Mouse (Mus musculus) hindbrain, postnatal 0 days (tissue): ENCODE results near the gene Ier5. TPM values are rescaled to one million over a fixed set of nuclear protein-coding genes. Genes with fewer than 3 reads are reported as not detected.

Experiments
- ATAC-seq: fragments of 200-750 bp; cut with Nextera tagmentation; 2 replicates; pipeline ENCODE4 v1.8.0; 2017; ENCODE audit warnings: mild to moderate bottlenecking, moderate TSS enrichment, moderate library complexity
- DNase-seq: peaks from one replicate; pipeline ENCODE4 v3.0.0-alpha.2; 2015; ENCODE audit warnings: low spot score
- H3K27ac ChIP-seq: fragments of 300-500 bp; sonication (generic); 2 replicates; pipeline ENCODE4 v1.5.1; 2014; ENCODE audit warnings: mild to moderate bottlenecking
- H3K27me3 ChIP-seq: fragments of 300-500 bp; sonication (generic); 2 replicates; pipeline ENCODE4 v1.6.1; 2014; ENCODE audit warnings: low read length, mixed read lengths; ENCODE audit not compliant: insufficient read depth
- H3K36me3 ChIP-seq: fragments of 300-500 bp; sonication (generic); 2 replicates; pipeline ENCODE4 v1.6.1; 2014; ENCODE audit warnings: low read length, mixed read lengths; ENCODE audit not compliant: insufficient read depth
- H3K4me1 ChIP-seq: fragments of 300-500 bp; sonication (generic); 2 replicates; pipeline ENCODE4 v1.6.1; 2014; ENCODE audit warnings: antibody characterized with exemption, low read length, mixed read lengths; ENCODE audit not compliant: insufficient read depth
- H3K4me2 ChIP-seq: fragments of 300-500 bp; sonication (generic); 2 replicates; pipeline ENCODE4 v1.6.1; 2014; ENCODE audit warnings: low read depth, mild to moderate bottlenecking, low read length, moderate library complexity, mixed read lengths
- H3K4me3 ChIP-seq: fragments of 300-500 bp; sonication (generic); 2 replicates; pipeline ENCODE4 v1.5.1; 2014; ENCODE audit warnings: low read length
- H3K9ac ChIP-seq: fragments of 300-500 bp; sonication (generic); replicated peaks from 2 replicates; pipeline ENCODE4 v1.6.1; 2014; ENCODE audit warnings: mild to moderate bottlenecking, low read length, moderate library complexity, mixed read lengths
- H3K9me3 ChIP-seq: fragments of 300-500 bp; sonication (generic); 2 replicates; pipeline ENCODE4 v1.6.1; 2016; ENCODE audit warnings: low read length, mixed read lengths
- CTCF ChIP-seq: IDR thresholded peaks from 2 replicates; pipeline ENCODE4 v1.5.1; 2016; ENCODE audit warnings: antibody characterized with exemption, control low read depth, low read depth
- WGBS: fragments of 180-500 bp; shearing (Covaris S2); extraction: QIAGEN DNeasy Blood & Tissue Kit; methylation state at CpG from one replicate; pipeline ENCODE4 v1.1.7; 2014; 5-methylcytosine and 5-hydroxymethylcytosine counted together
- polyA plus RNA-seq: library from polyadenylated mRNA; unstranded; fragments of >200 nt; fragmentation: Nextera tagmentation; extraction: Ambion mirVana; gene quantifications from 2 replicates; pipeline ENCODE4 v1.2.1, GENCODE M21; 2015
- total RNA-seq: library from RNA; depleted of rRNA; stranded (reverse); fragments of >200 nt; gene quantifications from 2 replicates; pipeline ENCODE4 v1.2.3, GENCODE M21; 2014

Ier5 gene
- total and polyA plus RNA-seq, 2 experiments from 2014 or later, result 5.2 to 51.4 TPM

DNA sequence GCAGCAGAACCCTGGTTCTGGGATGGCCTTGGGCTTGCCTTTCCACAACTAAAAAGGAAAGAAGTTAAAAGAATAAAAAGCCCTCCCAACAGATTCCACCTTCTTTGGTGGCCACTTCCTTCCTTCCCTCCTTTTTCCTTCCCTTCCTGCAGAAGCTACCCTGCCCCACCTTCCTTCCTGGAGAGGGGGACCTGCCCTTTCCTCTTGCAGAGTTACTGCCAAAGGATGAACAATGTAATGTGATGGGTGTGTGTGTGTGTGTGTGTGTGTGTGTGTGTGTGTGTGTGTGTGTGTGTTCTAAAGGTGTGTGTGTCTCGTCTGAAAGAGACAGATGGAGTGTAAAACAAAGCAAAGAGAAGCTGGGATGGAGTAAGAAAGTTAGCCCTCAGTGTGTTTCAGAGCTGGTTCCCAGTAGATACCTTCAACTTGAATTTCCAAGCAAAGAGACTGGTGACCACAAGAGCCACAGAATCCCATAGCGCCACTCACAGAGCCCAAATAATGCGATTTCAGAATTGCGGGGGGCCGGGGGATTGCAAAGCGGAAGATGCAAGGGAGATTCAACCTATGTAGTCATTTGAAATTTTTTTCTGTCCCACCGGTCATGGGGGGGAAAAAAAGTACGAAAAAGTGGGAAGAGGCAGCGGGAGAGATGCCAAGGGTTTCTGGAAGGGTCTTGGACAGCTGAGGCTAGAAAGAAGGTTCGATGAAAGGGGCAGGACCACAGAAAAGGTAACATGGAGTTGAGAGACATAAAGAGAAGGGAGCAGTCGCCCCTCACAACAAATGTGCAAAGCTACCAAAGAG is 17.1 kb downstream of the Ier5 start:
- Histone ChIP-seq H3K4me2 (peak overlapping the region; percentile 84), H3K36me3 (no peaks in the 10 kb centered on the region), H3K4me3 (peak overlapping the region; percentile 45), H3K9me3 (no peaks in the 10 kb centered on the region), H3K27ac (peak overlapping the region; percentile 91), H3K4me1 (peaks cover 29% of the 10 kb centered on the region), H3K27me3 (no peaks in the 10 kb centered on the region), H3K9ac (peak overlapping the region; percentile 70)
- whole genome bisulfite sequencing, result 6% methylated on average over 11 of the region's 11 CpGs
- no peak for DNase-seq
- TF ChIP-seq CTCF, result no peak
- no peak for ATAC-seq

DNA sequence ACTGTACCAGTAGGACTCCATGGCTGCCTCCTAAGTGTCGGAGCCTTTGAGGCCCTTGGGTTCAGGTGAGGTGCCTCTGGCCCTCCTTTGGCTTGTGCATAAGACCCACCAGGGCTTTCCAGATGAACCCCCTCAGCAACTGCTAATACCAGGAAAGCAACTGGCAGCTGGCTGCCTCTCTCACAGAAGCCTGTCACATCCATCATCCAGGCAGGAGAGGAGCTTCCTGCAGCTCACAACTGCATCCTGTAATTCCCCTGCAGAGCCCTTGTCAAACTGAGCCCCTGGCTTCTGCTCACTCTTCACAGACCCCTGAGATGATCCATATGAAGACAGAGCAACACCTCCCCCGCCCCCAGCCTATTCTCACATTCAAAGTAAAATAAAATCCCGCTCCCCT is 21.8 kb downstream of the Ier5 start:
- Histone ChIP-seq H3K4me1 (peaks cover 17% of the 10 kb centered on the region), H3K27ac (no peak overlapping the region)

DNA sequence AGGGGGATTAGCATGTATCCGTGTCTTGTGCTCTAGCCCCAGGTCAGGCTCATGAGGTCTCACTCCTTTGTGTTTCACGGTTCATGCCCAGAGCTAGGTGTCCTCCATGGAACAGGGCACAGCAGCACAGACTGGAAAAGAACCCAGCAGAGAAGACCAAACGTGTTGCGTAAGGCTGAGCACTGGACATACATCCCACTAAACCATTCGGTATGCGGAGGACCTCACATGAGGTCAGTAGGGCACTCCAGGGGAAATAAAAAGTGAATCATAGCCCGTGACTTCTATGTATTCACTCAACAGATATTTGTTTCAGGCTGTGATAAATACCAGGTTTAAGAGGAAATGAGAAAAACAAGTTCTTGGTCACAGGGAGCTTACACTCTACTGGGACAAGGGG is 23.6 kb downstream of the Ier5 start:
- H3K36me3 ChIP-seq, result no peaks in the 10 kb centered on the region
- ATAC-seq, result no peak
- no peak for DNase-seq
- H3K4me1 ChIP-seq, result peaks cover 22% of the 10 kb centered on the region
- H3K27ac ChIP-seq, result no peak overlapping the region
- H3K4me2 ChIP-seq, result no peak overlapping the region
- no peak for TF ChIP-seq CTCF
- no peaks in the 10 kb centered on the region for H3K27me3 ChIP-seq
- H3K9me3 ChIP-seq, result no peaks in the 10 kb centered on the region
- no peak overlapping the region for H3K9ac ChIP-seq
- H3K4me3 ChIP-seq, result no peak overlapping the region
- 87% methylated on average over 7 of the region's 7 CpGs for WGBS

More for the DNA sequence above, 21.8 kb downstream of the Ier5 start:
- Histone ChIP-seq H3K27me3 (no peaks in the 10 kb centered on the region), H3K36me3 (no peaks in the 10 kb centered on the region), H3K4me3 (no peak overlapping the region), H3K9ac (no peak overlapping the region), H3K4me2 (no peak overlapping the region), H3K9me3 (no peaks in the 10 kb centered on the region)
- TF ChIP-seq CTCF, result no peak
- 59% methylated on average over 3 of the region's 3 CpGs for WGBS
- 0 out of 2 replicates have a peak, but pooled peaks have one; percentile 13 for ATAC-seq
- no peak for DNase-seq

DNA sequence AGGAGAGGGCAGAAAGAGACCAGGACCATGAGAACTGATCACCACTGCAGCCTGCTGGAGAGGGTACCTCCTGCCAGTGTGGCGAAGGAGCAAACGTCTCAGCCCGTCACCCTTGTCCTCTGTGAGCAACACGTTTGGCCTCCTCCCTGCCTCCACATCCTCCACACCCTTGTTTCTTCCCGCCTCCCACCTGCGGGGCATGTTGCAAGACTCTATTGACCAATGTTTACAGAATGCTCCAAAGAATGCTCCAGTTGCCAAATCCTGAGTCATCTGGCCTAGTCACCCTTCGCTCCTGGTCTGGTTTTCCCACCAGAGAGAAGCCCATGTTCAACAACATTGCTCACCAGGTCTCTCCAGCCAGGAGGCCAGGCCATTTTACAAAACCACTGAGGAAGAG is 24.6 kb downstream of the Ier5 start:
- DNase-seq, result no peak
- WGBS, result 75% methylated on average over 7 of the region's 7 CpGs
- ATAC-seq, result no peak
- H3K4me3 ChIP-seq, result no peak overlapping the region
- H3K36me3 ChIP-seq, result no peaks in the 10 kb centered on the region
- no peaks in the 10 kb centered on the region for H3K9me3 ChIP-seq
- H3K4me1 ChIP-seq, result peaks cover 22% of the 10 kb centered on the region
- TF ChIP-seq CTCF, result no peak
- no peak overlapping the region for H3K4me2 ChIP-seq
- no peak overlapping the region for H3K9ac ChIP-seq
- H3K27ac ChIP-seq, result no peak overlapping the region
- H3K27me3 ChIP-seq, result no peaks in the 10 kb centered on the region

DNA sequence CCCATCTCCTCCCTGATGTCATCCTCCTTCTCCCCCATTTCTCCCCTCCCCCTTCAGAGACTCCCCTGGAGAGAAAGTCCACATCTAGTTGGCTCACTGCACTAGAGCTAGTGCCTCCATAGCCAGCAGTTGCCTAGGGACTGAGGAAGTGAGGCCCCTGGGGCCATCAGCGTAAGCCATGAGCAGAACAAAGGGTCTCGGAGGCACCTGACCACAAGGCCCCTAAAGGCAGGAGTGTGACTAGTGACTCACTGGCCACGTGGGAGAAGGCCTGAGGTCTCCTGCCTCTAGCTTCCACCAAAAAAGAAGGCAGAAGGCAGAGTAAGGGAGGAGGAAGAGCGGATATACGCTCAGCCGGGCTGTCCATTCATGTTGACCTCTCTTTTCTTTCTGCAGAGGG is 25.5 kb downstream of the Ier5 start:
- TF ChIP-seq CTCF, result no peak
- no peaks in the 10 kb centered on the region for H3K27me3 ChIP-seq
- peak; percentile 19; the same call in 1 of the 2 replicates for ATAC-seq
- no peaks in the 10 kb centered on the region for H3K36me3 ChIP-seq
- DNase-seq, result no peak
- H3K4me2 ChIP-seq, result no peak overlapping the region
- H3K4me1 ChIP-seq, result peaks cover 22% of the 10 kb centered on the region
- no peak overlapping the region for H3K27ac ChIP-seq
- no peaks in the 10 kb centered on the region for H3K9me3 ChIP-seq
- H3K9ac ChIP-seq, result no peak overlapping the region
- H3K4me3 ChIP-seq, result no peak overlapping the region
- 78% methylated on average over 6 of the region's 6 CpGs for WGBS

GRCm38 (mm10) chr1:155073133-155073532 is 26.3 kb downstream of the Ier5 start:
- Histone ChIP-seq H3K9ac (no peak overlapping the region), H3K4me2 (no peak overlapping the region), H3K4me3 (no peak overlapping the region), H3K9me3 (no peaks in the 10 kb centered on the region), H3K27me3 (no peaks in the 10 kb centered on the region), H3K36me3 (no peaks in the 10 kb centered on the region), H3K27ac (no peak overlapping the region), H3K4me1 (peaks cover 22% of the 10 kb centered on the region)
- DNase-seq (no peak), ATAC-seq (no peak)
- WGBS, result 32% methylated on average over 7 of the region's 7 CpGs
- no peak for TF ChIP-seq CTCF

- H3K36me3 ChIP-seq, result no peaks in the 10 kb centered on the region
- H3K4me2 ChIP-seq, result no peak overlapping the region
Observed at GRCm38 (mm10) chr1:155071287-155071876, 28.1 kb downstream of the Ier5 start.

More at GRCm38 (mm10) chr1:155071287-155071876, 28.1 kb downstream of the Ier5 start:
- no peak for TF ChIP-seq CTCF
- Histone ChIP-seq H3K4me1 (peaks cover 14% of the 10 kb centered on the region), H3K27me3 (no peaks in the 10 kb centered on the region), H3K27ac (no peak overlapping the region), H3K4me3 (no peak overlapping the region), H3K9ac (no peak overlapping the region), H3K9me3 (no peaks in the 10 kb centered on the region)
- ATAC-seq, result peak; percentile 57; the same call in 1 of the 2 replicates
- WGBS, result 32% methylated on average over 7 of the region's 7 CpGs
- peak; percentile 45 for DNase-seq
